Mouse (Mus musculus) mesoderm, embryonic 11.5 days (tissue): ENCODE measurements at regions not wholly inside any gene's neighbourhood (a gene's known extent, or its start where the extent isn't known, plus 50 kb on each side); places are given as distances from the start of the nearest gene placed in this dataset.
A peak's percentile ranks its signal among the peaks of the same experiment; 100 is the strongest.

Experiments used
- DNase-seq: peaks from one replicate; pipeline ENCODE4 v3.0.0-alpha.2; 2012; ENCODE audit warnings: low read depth, low spot score

DNA sequence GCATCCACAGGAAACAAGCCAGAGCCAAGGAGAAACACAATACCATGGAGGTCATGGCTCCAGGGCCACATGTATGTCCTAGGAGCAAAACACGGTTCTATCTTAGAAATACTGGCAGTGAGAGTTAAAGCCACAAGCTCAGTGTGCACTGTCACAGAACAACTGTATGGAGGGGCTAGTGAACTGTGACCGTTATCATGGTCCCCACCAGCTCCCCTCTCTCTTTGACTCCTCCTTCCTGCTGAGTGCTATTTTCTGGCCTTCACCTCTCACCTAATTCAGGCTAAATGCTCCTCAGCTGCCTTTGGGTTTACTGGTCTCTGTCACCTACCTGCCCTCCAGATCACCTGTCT, 712.0 kb downstream of the Vrk1 start:
- no peak for DNase-seq

DNA sequence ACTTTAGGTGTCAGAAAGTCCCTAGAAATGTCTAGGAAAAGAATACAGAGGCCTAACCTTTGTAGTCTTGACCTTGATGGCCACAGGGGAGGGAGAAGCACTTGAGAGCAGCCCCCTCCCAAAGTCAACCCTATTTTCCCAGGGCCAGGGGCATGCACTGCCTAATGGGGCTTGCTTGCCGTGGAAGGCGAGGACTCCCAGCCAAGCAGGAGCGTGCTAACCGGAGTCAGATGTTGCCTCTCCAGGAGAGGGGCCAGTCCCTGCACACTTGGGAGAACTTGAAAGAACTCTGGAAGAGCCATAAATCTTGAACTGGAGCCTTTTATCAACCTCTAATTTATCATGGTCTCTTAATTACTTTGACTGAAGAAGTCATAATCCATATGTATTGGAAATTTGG, 712.7 kb downstream of the Vrk1 start:
- DNase-seq = peak; percentile 37

DNA sequence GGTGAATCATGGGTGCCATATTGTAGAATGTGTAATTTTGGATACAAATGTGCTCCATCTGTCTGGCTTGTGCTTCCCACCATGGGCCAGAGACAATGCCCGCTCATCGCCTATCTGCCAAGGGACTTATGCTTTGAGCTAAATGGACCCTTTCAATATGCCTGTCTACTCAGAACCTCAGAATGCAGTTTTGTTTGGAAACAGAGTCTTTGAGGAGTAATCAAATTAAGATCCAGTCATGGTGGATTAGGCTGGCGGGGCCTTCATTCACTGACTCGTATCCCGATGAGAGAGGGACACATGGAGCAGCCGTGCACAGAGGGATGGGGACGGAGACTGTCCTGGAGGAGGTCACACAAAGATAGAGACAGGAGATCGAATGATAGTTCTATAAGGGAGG, 716.9 kb downstream of the Vrk1 start:
- no peak for DNase-seq

DNA sequence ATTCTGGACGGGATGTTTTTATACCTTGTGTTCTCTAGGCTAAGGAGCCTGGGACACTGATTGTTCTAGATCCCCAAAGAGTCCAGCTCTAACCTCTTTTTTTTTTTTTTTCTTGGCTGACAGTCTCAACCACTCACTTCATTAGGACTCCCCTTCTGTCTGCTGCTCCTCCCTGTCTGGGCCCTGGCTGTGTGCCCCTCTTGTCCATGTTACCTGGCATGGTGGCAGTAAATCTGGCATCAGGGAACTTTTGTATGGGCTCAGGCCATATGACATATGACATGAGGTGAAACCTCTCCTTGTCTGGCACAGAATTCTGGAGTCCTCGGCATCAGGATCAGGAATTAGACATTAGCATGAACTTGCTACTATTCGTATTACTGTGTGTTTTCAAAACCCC, 717.5 kb downstream of the Vrk1 start:
- DNase-seq = no peak

DNA sequence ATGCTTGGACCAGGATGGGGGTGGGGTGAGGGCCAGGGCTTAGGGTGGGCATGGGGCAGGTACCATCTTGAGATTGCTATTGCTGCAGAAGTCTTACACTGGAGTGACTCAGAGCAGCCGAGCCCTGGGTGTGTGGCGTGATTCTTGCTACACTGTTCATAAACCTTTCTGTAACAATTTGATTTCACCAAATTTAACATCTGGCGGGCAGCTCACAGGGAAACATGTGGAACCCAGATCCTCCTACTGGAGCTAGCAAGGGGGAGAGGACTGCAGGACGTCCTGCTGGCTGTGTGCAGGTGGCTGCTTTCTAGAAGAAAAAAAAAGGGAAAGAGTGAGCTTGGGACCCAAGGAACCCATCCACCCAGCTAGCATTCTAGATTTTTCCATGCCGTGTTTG, 719.7 kb downstream of the Vrk1 start:
- no peak for DNase-seq

DNA sequence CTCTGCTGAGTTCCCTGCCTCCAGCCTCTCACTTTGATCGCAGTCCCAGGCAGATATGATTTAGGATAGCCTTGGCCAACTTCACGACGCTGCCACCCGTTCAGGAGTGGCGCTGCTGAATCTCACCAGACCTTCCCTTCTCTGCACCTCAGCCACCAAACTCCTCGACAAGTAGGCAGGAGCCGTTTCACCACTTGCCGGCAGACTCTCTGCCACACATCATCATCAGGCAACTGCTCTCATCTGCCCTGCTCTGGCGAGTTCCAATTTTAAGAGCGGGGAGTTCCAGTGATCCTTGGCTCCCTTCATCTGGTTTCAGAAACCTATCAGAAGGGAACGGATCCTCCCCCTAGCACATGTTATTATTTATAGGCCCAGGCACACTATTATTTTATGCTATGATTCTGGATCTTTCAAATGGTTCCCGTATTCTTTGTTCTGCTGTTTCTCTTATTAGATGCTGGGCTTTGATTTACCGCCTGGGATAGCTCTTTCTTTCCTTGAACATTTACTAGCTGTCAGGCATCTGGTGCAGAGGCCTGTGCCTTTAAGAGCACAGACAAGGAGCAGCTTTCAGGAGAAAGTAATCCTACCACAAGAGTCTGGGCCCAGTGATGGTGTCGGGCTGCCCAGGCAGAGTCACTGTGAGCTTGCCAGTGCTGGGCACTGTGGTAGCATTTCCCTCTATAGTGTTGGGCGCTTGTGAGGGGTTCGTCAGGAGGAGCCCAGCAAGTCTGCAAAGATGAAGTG, 722.3 kb downstream of the Vrk1 start:
- no peak for DNase-seq

DNA sequence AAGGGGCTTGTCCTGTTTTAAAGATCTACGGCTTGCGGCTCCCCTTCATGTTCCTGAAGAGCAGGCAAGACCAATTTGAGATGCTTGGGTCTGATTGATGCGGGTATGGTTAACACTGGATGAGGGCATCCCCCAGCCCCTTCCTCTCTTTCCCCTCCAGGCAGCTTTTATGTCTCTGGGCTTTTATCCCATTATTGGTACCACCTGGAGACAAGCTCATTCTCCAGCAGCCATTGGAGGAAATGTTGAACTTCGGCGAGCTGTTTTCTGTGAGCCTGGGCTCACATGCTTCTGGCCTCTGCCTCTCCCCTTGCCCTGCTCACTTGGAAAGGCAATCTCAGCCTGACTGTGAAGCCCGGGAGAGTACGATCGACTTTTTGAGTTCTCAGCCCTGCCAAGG, 738.7 kb downstream of the Vrk1 start:
- peak; percentile 31 for DNase-seq

DNA sequence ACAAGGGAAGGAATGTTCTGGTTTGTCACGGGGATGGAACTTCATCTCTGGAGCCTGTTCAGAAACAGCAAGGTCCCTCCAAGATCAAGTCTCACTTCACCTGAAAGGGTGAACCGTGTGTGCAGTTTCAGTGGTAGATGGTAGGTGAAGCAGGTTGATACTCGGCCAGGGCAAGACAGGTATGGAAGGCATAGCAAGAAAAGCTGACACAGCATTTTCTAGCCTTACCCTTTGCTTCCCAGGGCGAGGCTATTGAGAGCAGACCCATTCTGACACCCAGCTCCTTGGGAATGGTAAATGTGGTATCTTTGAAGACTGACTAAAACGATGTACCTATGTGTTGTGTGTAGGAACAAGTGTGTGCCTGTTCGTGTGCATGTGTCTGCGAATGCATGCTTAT, 724.9 kb upstream of the 3110018I06Rik start:
- no peak for DNase-seq

DNA sequence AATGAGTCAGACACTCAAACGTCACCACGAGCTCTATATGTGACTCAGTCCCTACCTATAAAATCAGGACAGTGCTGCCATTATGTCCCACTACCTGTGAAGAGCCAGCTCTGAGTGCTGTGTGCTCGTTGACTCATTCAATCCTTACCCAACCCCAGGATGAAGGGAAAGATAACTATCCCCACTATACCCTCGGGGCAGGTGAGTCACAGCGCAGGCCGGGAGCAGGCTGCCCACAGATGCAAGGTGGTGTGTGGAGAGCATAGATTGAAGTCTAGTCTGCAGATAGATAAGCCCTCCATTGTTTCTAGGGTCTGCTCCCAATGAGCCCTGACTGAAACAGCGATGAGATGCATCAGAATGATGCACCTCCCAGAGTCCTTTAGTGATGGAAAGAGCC, 723.9 kb upstream of the 3110018I06Rik start:
- DNase-seq = no peak

DNA sequence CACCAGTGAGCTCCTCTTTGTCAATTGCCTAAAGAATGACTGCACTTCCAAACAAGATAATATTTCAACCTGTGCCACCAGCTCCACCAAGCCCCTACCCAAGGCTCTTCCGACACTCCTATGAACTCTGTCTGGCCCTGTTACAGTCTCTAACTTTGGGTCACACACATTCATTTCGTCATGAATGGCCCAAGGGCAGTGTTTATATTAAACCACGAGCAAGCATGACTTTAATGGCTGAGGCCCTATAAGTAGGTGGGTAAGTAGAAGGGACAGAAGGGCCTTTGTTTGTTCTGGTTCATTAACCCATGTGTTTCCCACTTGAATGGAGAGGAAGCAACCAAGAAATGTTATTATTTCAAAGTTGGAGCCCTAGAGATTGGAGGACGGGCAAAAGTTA, 714.9 kb upstream of the 3110018I06Rik start:
- no peak for DNase-seq

DNA sequence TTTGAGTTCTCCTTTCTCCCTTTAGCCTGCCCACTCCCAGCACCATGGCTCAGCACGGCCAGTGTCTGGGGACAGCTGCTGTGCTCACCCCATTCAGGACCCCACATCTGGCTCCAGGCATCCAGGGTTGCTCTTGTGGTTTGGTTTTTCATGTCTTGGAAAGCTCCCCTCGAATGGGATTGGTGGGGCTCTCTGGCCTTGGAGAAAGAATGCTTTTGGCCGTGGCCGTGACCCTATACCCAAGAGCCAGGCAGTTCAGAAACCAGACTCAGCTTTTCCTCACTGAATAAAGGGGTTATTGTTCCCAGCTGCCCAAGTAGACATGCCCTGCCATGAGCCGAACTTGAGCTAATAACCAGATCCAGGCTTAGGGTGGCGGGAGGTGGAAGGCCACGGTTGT, 691.8 kb upstream of the 3110018I06Rik start:
- peak; percentile 42 for DNase-seq

DNA sequence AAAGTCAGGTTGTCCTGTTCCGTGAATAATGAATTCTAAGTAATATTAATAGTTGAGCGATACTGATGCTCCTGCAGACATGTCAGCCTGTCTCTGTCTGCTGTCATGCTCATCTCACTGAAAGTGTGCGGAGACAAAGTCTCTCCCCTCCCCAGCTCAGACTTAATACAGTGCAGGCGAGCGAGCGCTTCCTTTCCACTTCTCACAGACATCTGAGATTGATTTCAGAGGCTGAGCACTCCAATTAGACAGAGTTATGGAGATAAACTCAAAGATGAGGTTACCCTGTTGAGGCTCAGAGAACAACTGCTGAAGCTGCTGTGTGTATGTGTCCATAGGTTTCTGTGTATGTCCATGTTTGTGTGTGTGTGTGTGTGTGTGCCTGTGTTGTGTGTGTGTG, 668.7 kb upstream of the 3110018I06Rik start:
- DNase-seq = no peak

DNA sequence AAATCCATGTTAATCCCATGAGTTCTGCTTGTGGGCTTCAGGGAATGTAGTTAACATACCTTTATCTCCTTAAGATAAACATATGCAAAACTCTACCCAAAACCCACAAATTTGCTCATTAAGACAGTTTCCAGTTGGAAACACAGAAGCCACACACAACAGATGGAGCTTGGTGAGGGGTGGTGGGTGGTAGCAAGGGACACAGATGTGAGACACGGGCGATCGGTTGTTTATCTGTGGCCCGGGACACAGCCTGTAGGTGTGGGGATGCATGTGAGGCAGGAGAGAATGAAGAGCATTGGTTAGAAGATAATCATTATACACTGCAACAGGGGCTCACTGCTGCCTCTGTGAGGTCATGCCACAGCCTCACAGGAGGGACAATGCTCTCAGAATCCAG, 666.1 kb upstream of the 3110018I06Rik start:
- no peak for DNase-seq

DNA sequence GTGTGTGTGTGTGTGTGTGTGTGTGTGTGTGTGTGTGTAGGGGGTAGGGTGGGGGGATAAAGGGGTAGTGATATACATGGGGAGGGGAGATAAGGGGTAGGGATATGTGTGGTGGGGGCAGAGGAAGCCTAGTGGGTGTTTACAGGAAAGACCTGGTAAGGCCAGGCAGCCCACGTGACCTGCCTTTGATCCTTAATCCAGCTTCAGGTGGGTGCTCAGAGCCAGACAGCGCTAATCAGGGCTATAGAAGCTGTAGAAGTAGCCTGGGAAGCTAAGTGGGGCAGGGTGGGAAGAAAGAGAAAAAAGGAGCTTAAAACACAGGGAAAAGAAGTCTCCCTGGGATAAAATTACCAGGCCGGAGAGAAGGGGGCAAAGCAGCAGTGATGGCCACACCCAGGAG, 659.9 kb upstream of the 3110018I06Rik start:
- DNase-seq = no peak

DNA sequence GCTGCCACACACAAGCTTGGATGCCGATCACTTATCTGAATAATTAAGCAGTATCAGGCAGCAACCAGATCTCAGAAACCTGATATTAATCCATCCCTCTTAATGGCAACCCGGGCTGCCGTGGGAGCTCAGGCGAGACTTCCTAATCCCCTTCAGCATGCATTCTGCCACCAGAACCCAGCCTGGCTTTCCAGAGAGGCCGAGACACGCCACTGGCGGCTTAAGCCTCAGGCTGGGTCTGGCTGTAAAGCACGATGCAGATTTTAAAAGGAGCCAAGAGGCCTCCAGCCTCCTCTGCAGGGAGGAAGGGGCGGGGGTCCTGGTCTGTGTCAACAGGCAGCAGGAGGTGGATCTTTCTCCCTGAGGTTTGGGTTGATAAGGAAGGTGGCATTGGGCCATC, 659.1 kb upstream of the 3110018I06Rik start:
- DNase-seq = no peak

DNA sequence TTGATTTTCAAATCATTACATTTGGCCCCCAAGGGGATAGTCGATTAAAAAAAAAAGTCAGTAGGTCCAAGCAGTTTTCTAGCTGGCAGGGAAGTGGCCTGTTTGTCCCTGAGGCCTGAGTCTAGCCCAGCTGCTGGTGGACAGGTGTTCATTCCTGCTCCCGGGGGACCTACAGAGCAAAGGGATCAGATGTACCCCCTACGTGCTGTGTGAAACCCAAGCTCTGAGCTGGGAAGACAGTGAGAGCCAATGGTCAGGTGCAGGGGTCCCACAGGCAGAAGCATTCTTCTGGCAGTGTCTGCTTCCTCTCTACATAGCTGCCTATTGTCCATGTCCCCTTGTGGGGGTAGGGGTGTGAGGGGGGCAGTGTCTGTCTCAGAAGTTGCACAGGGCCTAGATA, 653.2 kb upstream of the 3110018I06Rik start:
- no peak for DNase-seq

DNA sequence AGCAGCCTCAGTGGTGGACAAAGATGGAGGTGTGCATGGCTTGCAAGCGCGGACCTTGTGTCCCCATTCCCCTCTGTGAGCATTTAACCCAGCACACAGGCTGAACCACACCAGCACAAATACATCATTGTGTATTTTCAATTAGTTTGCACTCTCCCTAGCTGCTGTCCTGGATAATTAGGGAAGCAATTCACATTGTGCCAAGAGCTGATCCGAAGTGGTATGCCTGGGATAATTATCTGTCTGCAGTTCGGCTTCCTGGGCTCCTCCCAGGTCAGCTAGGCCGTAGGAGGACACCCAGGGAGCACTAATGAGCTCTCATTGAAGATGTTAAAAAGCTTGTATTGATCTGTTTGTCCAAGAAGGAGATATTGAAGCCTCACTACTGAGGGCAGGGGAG, 648.8 kb upstream of the 3110018I06Rik start:
- DNase-seq = no peak

DNA sequence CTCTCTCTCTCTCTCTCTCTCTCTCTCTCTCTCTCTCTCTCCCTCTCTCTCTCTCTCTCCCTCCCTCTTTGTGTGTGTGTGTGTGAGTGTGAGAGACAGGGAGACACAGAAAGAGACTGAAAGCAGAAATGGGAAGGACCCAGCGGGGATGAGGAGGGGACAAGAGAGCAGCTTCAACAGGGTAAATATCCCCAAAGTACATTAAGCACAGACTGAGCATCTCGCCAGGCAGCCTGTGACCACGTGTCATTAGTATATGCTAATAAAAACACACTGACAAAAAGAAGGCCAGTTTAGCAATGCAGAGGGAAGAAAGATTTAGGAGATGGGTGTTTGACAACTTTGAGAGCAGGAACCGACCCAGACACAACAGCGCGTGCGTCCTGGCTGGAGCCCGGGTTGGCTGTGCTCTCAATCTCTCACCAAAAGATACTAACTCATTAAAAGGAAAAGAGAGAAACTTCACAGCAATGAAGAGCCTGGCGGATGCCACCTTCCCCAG, 648.2 kb upstream of the 3110018I06Rik start:
- DNase-seq = no peak

DNA sequence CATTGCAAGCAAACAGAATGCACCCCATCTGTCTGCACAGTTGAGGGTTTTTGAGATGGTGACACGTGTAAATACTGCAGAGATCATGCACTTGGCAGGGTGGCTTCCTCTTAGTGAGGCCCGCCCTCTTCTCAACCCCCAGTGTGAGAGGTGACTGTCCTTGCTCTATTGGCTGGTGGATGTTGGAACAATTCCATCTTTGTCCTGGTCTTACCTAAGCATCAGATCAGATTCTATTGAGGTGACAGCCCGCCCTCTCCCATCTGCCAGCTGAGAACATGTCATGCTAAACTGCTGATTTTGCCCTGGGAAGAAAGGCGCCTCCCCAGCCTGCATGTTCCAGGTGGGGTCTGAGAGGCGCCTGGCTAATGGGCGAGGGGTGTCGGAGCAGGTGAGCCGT, 646.4 kb upstream of the 3110018I06Rik start:
- DNase-seq = no peak

DNA sequence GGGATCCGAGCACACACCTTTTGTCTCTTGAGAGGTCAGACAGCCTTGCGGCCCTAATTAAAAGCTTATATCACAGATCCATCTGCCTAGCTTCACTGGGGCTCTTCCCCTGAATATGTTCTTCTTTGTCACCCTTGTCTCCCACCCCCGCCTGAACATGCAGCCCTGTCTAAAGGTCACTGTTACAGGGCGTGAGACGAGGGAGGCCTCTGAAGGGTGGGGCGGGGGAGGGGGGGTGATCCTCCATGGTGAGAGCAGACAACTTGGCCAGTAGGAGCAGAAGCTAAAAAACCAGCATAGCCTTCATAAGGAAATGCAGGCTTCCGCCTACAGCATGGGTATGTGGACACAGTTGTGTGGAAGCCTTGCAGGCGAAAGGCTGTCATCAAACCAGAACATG, 646.0 kb upstream of the 3110018I06Rik start:
- DNase-seq = no peak

DNA sequence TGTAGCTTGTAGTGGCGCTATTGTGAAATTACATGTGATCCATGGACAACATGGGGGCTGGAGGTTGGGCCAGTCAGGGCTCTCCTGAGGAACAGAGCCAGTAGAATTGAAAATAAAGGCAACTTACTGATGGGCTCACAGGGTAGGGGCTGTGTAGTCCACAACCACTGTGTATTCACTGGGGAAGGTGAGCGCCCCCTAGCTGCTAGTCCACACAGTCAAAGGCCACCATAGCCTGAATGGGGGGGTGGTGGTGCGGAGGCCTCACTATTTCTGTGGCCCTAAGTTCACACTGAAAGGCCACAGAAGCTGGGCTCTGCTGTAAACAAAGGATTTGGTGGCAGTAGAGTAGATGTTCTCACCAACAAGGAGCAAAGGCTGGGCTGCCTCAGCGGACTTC, 636.8 kb upstream of the 3110018I06Rik start:
- DNase-seq = no peak

DNA sequence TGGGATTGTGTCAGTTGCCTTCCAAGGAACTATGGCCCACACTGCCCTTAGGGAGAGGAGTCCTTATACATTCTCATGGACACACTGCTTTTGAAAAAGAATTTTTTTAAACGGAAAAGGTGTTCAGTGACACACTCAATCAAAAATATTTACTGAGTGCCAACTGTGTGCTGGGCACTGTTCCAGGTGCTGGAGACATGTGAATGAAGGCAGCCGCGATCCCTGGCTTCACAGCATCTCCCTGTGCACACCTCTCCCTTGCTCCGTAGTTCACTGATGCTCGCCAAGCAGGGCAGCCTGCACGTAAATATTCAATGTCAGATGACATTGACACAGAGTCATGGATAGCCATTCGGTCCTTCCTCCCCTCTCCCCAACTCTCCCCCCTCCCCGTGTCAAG, 635.7 kb upstream of the 3110018I06Rik start:
- DNase-seq = no peak

DNA sequence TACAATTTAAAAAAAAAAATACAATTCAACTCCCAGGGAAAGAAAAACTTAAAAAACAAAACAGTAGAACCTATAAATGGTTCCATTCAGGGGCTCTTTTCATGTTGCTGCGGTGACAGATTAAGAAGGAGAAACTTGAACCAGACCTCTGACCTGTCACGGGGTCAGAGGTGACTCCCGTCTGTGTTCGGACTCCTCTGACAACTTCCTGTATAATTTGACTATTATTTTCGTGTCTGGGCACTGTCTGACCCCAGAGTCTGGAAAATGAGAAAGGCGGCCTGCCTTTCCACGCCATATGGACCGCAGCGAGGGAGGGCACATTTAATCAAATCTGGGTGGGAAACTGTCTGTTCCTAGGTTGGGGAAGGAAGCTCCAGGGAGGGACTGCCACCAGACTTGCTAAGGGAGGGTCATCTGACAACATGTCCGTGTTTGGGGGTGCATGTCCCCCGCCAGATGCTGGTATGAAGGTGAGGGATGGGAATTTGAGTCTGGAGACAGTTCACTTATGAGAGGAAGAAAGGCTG, 634.7 kb upstream of the 3110018I06Rik start:
- peak; percentile 81 for DNase-seq

DNA sequence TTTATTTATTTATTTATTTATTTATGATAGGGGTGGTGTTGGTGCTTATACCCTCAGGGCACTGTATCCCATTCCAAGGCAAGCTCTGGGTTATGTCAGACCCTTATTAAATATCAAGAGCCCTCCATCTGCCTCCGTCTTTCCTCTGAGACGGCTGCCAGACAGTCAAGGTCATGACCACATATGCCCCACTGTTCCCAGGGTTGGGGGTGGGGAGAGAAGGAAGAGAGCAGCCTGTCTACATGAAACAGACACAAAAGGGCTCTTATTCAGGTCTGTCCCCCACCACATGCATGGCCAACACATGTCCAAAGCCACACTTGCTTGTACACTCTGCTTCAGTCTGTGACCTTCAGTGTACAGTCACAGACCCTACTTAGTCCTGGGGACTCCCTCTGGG, 632.9 kb upstream of the 3110018I06Rik start:
- peak; percentile 61 for DNase-seq
